Mouse (Mus musculus) lung, postnatal 0 days (tissue): ENCODE results near the gene Tfcp2.

Experiments used
- CTCF ChIP-seq: IDR thresholded peaks from 2 replicates; pipeline ENCODE4 v1.5.1; 2016; ENCODE audit warnings: antibody characterized with exemption, mild to moderate bottlenecking
- EP300 ChIP-seq: IDR thresholded peaks from 2 replicates; pipeline ENCODE4 v1.6.1; 2016; ENCODE audit warnings: antibody characterized with exemption, mild to moderate bottlenecking, control low read depth

- TF ChIP-seq CTCF (no peak), EP300 (no peak)
These were observed 90.2 kb downstream of the Tfcp2 start for GRCm38 (mm10) chr15:100461646-100462045.
